Comparison of ENCODE assay signal across 8 mouse cellular contexts in genomic region chr17:12991194-12991634, GRCm38 (mm10). TPM values are rescaled to one million over a fixed set of nuclear protein-coding genes. Genes with fewer than 3 reads are reported as not detected.
DNase-seq lines count a peak whose midpoint lies in the region; ATAC-seq and TF ChIP-seq lines count a peak whose summit lies in the region.

No protein-coding gene starts in this region.

- H3K4me2 ChIP-seq in heart, embryonic 15.5 days = peak overlapping the region; percentile 85
- peak overlapping the region; percentile 70 for H3K4me2 ChIP-seq in limb, embryonic 13.5 days (replicated peaks)
- H3K4me2 ChIP-seq in midbrain, embryonic 15.5 days = peak overlapping the region; percentile 65

- TF ChIP-seq CTCF in cortical plate, adult 2 months (IDR thresholded peaks at IDR 0.05; ENCODE audit: extremely low read depth, insufficient read depth, low read length) = no peak

- H3K4me1 ChIP-seq in cortical plate, adult 2 months (ENCODE audit: control insufficient read depth, insufficient read depth, low read length) = no peaks in the 10 kb centered on the region
- peaks cover 16% of the 10 kb centered on the region for H3K4me1 ChIP-seq in heart, embryonic 15.5 days (replicated peaks)
- peaks cover 22% of the 10 kb centered on the region for H3K4me1 ChIP-seq in limb, embryonic 13.5 days
- H3K4me1 ChIP-seq in midbrain, embryonic 15.5 days = peaks cover 25% of the 10 kb centered on the region

- no peak for ATAC-seq in heart, embryonic 15.5 days (replicated peaks; ENCODE audit: insufficient number of reproducible peaks, insufficient read depth, low FRiP score, low read depth)
- no peak for ATAC-seq in limb, embryonic 13.5 days (ENCODE audit: low FRiP score, low read depth)
- ATAC-seq in midbrain, embryonic 15.5 days (replicated peaks) = no peak

- no peaks in the 10 kb centered on the region for H3K27me3 ChIP-seq in heart, embryonic 15.5 days
- no peaks in the 10 kb centered on the region for H3K27me3 ChIP-seq in limb, embryonic 13.5 days
- H3K27me3 ChIP-seq in midbrain, embryonic 15.5 days (replicated peaks) = no peaks in the 10 kb centered on the region

- DNase-seq in ovary, postnatal 14 days (ENCODE audit: low spot score) = peak; percentile 12
- DNase-seq in ovary, adult 18-20 months (ENCODE audit: low spot score) = no peak
- peak; percentile 48 for DNase-seq in thymus, postnatal 25 days
- no peak for DNase-seq in gastrocnemius, postnatal 25 days

- no peaks in the 10 kb centered on the region for H3K36me3 ChIP-seq in heart, embryonic 15.5 days
- peaks cover 6% of the 10 kb centered on the region for H3K36me3 ChIP-seq in limb, embryonic 13.5 days
- H3K36me3 ChIP-seq in midbrain, embryonic 15.5 days (replicated peaks) = no peaks in the 10 kb centered on the region

- H3K27ac ChIP-seq in cortical plate, adult 2 months (ENCODE audit: insufficient read depth, low read length) = peak overlapping the region; percentile 100; the same call in 1 of the 2 replicates
- peak overlapping the region; percentile 99 for H3K27ac ChIP-seq in heart, embryonic 15.5 days
- H3K27ac ChIP-seq in limb, embryonic 13.5 days = peak overlapping the region; percentile 100
- H3K27ac ChIP-seq in midbrain, embryonic 15.5 days = peak overlapping the region; percentile 98

- TF ChIP-seq POLR2A in cortical plate, adult 2 months (IDR thresholded peaks at IDR 0.05; ENCODE audit: extremely low read depth, insufficient read depth, low read length) = no peak

- WGBS in heart, embryonic 15.5 days = 1% methylated on average over 12 of the region's 12 CpGs
- WGBS in limb, embryonic 13.5 days = 1% methylated on average over 12 of the region's 12 CpGs
- 2% methylated on average over 12 of the region's 12 CpGs for WGBS in midbrain, embryonic 15.5 days

- H3K9ac ChIP-seq in heart, embryonic 15.5 days = peak overlapping the region; percentile 99
- H3K9ac ChIP-seq in limb, embryonic 13.5 days = peak overlapping the region; percentile 100
- H3K9ac ChIP-seq in midbrain, embryonic 15.5 days = peak overlapping the region; percentile 98

- no peaks in the 10 kb centered on the region for H3K9me3 ChIP-seq in heart, embryonic 15.5 days (replicated peaks)
- H3K9me3 ChIP-seq in limb, embryonic 13.5 days = no peaks in the 10 kb centered on the region
- no peaks in the 10 kb centered on the region for H3K9me3 ChIP-seq in midbrain, embryonic 15.5 days

- peak overlapping the region; percentile 73 for H3K4me3 ChIP-seq in cortical plate, adult 2 months (ENCODE audit: insufficient read depth, low read length)
- peak overlapping the region; percentile 87 for H3K4me3 ChIP-seq in heart, embryonic 15.5 days
- peak overlapping the region; percentile 99 for H3K4me3 ChIP-seq in limb, embryonic 13.5 days
- H3K4me3 ChIP-seq in midbrain, embryonic 15.5 days = peak overlapping the region; percentile 84

RNA-seq across cellular contexts. Expression of gene Wtap, which starts 2.8 kb away (rescaled TPM):
- polyA plus RNA-seq in cortical plate, adult 2 months (2012; rRNA removed) = 50.9 and 51.3 TPM in 2 replicates
- 73.4 and 76.1 TPM in 2 replicates for polyA plus RNA-seq in heart, embryonic 15.5 days (2015; fragmentation: Nextera tagmentation; extraction: Ambion mirVana)
- 173 and 180 TPM in 2 replicates for polyA plus RNA-seq in limb, embryonic 13.5 days (2015; fragmentation: Nextera tagmentation; extraction: Ambion mirVana)
- 132 and 134 TPM in 2 replicates for polyA plus RNA-seq in midbrain, embryonic 15.5 days (2015; fragmentation: Nextera tagmentation; extraction: Ambion mirVana)
- 10 to 100 TPM; 23.3 to 24.7 TPM for total RNA-seq in gastrocnemius, postnatal 25 days (2021)

RNA-seq across cellular contexts. Expression of gene Sod2, which starts 15.4 kb away (rescaled TPM):
- polyA plus RNA-seq in cortical plate, adult 2 months (2012; rRNA removed) = 222 and 230 TPM in 2 replicates
- polyA plus RNA-seq in heart, embryonic 15.5 days (2015; fragmentation: Nextera tagmentation; extraction: Ambion mirVana) = 376 and 436 TPM in 2 replicates
- 85.1 and 93.4 TPM in 2 replicates for polyA plus RNA-seq in limb, embryonic 13.5 days (2015; fragmentation: Nextera tagmentation; extraction: Ambion mirVana)
- 118 and 119 TPM in 2 replicates for polyA plus RNA-seq in midbrain, embryonic 15.5 days (2015; fragmentation: Nextera tagmentation; extraction: Ambion mirVana)
- total RNA-seq in gastrocnemius, postnatal 25 days (2021) = 100 to 1,000 TPM; 447 to 456 TPM

RNA-seq across cellular contexts. Expression of gene Acat2, which starts 30.7 kb away (rescaled TPM):
- polyA plus RNA-seq in cortical plate, adult 2 months (2012; rRNA removed) = 42.3 and 47.4 TPM in 2 replicates
- 26.5 and 46.7 TPM in 2 replicates for polyA plus RNA-seq in heart, embryonic 15.5 days (2015; fragmentation: Nextera tagmentation; extraction: Ambion mirVana)
- 207 and 209 TPM in 2 replicates for polyA plus RNA-seq in limb, embryonic 13.5 days (2015; fragmentation: Nextera tagmentation; extraction: Ambion mirVana)
- 346 and 354 TPM in 2 replicates for polyA plus RNA-seq in midbrain, embryonic 15.5 days (2015; fragmentation: Nextera tagmentation; extraction: Ambion mirVana)
- 1 to 10 TPM; 3.2 to 5.4 TPM for total RNA-seq in gastrocnemius, postnatal 25 days (2021)

RNA-seq across cellular contexts. Expression of gene Acat3, which starts 50.8 kb away (rescaled TPM):
- polyA plus RNA-seq in cortical plate, adult 2 months (2012; rRNA removed) = 6.6 and 8.0 TPM in 2 replicates
- 0.29 and 0.40 TPM in 2 replicates for polyA plus RNA-seq in heart, embryonic 15.5 days (2015; fragmentation: Nextera tagmentation; extraction: Ambion mirVana)
- polyA plus RNA-seq in limb, embryonic 13.5 days (2015; fragmentation: Nextera tagmentation; extraction: Ambion mirVana) = 0.70 and 1.0 TPM in 2 replicates
- 1.2 and 1.9 TPM in 2 replicates for polyA plus RNA-seq in midbrain, embryonic 15.5 days (2015; fragmentation: Nextera tagmentation; extraction: Ambion mirVana)
- not detected for total RNA-seq in gastrocnemius, postnatal 25 days (2021)

Comparison
In these comparisons a context has a peak if more than half of its experiments do, and no peak if none do; other contexts are left out.
1. DNase-seq: peak in ovary, postnatal 14 days (single experiment) and thymus, postnatal 25 days (single experiment); none in ovary, adult 18-20 months (single experiment) and gastrocnemius, postnatal 25 days (single experiment).
2. Peak in every context shown above with its lines, with median percentiles within 50 percentile points of each other: H3K27ac ChIP-seq, H3K4me3 ChIP-seq, H3K4me2 ChIP-seq and H3K9ac ChIP-seq.